Mouse (Mus musculus): Measurements from ENCODE around the gene Zfp322a. TPM values are rescaled to one million over a fixed set of nuclear protein-coding genes. Genes with fewer than 3 reads are reported as not detected.
"Not testable (repeated sequence)": the region's sequence is repeated elsewhere in the genome, so short reads cannot be mapped to it uniquely, and the experiment has no call there.

Zfp322a gene
- total and polyA plus RNA-seq, 3 experiments = 1.5 to 15.8 (median 14.8) TPM

- no peaks in the 10 kb centered on the region for H3K27me3 ChIP-seq (ENCODE audit: control insufficient read depth, insufficient read depth, low read length)
- DNase-seq = no peak
- no peaks in the 10 kb centered on the region; the same call in 1 of the 2 replicates for H3K4me1 ChIP-seq (ENCODE audit: control insufficient read depth, insufficient read depth, low read length)
- H3K4me3 ChIP-seq = no peak overlapping the region
- peaks cover 23% of the 10 kb centered on the region for H3K36me3 ChIP-seq (ENCODE audit: control insufficient read depth, insufficient read depth, low read length)
- no peak for TF ChIP-seq CTCF (IDR thresholded peaks at IDR 0.05)
- TF ChIP-seq POLR2A (IDR thresholded peaks at IDR 0.05; ENCODE audit: insufficient read depth, low read depth, low read length) = no peak
- no peak for TF ChIP-seq EP300 (IDR thresholded peaks at IDR 0.05; ENCODE audit: insufficient read depth, low read depth, low read length)
- no peak overlapping the region for H3K9ac ChIP-seq (ENCODE audit: low read depth, low read length)
- H3K79me2 ChIP-seq (replicated peaks; ENCODE audit: control insufficient read depth, insufficient read depth, low read length) = peaks cover 1% of the 10 kb centered on the region; the same call in 1 of the 2 replicates
- WGBS = 86% methylated on average over 4 of the region's 4 CpGs
- intact Hi-C loops (cut with DNase I) = loop anchor here (10.0 kb wide), 2 partner anchors 403 to 1417 kb away; partner anchors contain the start of genes Hist1h1a, Hist1h3a, Hist1h4a and Trim38
- H3K27ac ChIP-seq = no peak overlapping the region
Measured at GRCm38 (mm10) chr13:23361536-23361935, 7.5 kb downstream of the Zfp322a start.

- H3K27ac ChIP-seq; H3K4me3 ChIP-seq; H3K4me1 ChIP-seq (ENCODE audit: control insufficient read depth, insufficient read depth, low read length); intact Hi-C loops (cut with DNase I); H3K27me3 ChIP-seq (ENCODE audit: control insufficient read depth, insufficient read depth, low read length); H3K79me2 ChIP-seq (replicated peaks; ENCODE audit: control insufficient read depth, insufficient read depth, low read length); H3K9ac ChIP-seq (ENCODE audit: low read depth, low read length); DNase-seq: not testable (repeated sequence)
- H3K36me3 ChIP-seq (ENCODE audit: control insufficient read depth, insufficient read depth, low read length) = peaks cover 14% of the 10 kb centered on the region
- 87% methylated on average over 5 of the region's 5 CpGs for WGBS
Measured at GRCm38 (mm10) chr13:23354541-23354940, 14.5 kb downstream of the Zfp322a start.

GRCm38 (mm10) chr13:23317305-23317889, 51.6 kb downstream of the Zfp322a start:
- intact Hi-C loops (cut with DNase I) = no loop called here
- Histone ChIP-seq H3K36me3 (ENCODE audit: control insufficient read depth, insufficient read depth, low read length) (no peaks in the 10 kb centered on the region), H3K27me3 (ENCODE audit: control insufficient read depth, insufficient read depth, low read length) (peaks cover 8% of the 10 kb centered on the region; the same call in 1 of the 2 replicates), H3K4me3 (no peak overlapping the region), H3K27ac (no peak overlapping the region), H3K9ac (ENCODE audit: low read depth, low read length) (no peak overlapping the region), H3K4me1 (ENCODE audit: control insufficient read depth, insufficient read depth, low read length) (no peaks in the 10 kb centered on the region), H3K79me2 (replicated peaks; ENCODE audit: control insufficient read depth, insufficient read depth, low read length) (no peaks in the 10 kb centered on the region)
- WGBS = 11% methylated on average over 18 of the region's 18 CpGs
- no peak for DNase-seq
- TF ChIP-seq POLR2A (IDR thresholded peaks at IDR 0.05; ENCODE audit: insufficient read depth, low read depth, low read length) (no peak), EP300 (IDR thresholded peaks at IDR 0.05; ENCODE audit: insufficient read depth, low read depth, low read length) (no peak), CTCF (IDR thresholded peaks at IDR 0.05) (no peak)

GRCm38 (mm10) chr13:23312909-23313669, 55.9 kb downstream of the Zfp322a start:
- no peak overlapping the region for H3K4me3 ChIP-seq
- no peak for TF ChIP-seq CTCF (IDR thresholded peaks at IDR 0.05)
- no peak for TF ChIP-seq EP300 (IDR thresholded peaks at IDR 0.05; ENCODE audit: insufficient read depth, low read depth, low read length)
- no peak for TF ChIP-seq POLR2A (IDR thresholded peaks at IDR 0.05; ENCODE audit: insufficient read depth, low read depth, low read length)
- H3K9ac ChIP-seq (ENCODE audit: low read depth, low read length) = no peak overlapping the region
- H3K27me3 ChIP-seq (ENCODE audit: control insufficient read depth, insufficient read depth, low read length) = peaks cover 19% of the 10 kb centered on the region
- no peaks in the 10 kb centered on the region for H3K36me3 ChIP-seq (ENCODE audit: control insufficient read depth, insufficient read depth, low read length)
- no peak overlapping the region for H3K27ac ChIP-seq
- no peak for DNase-seq
- intact Hi-C loops (cut with DNase I) = no loop called here
- WGBS = 2% methylated on average over 42 of the region's 42 CpGs
- H3K4me1 ChIP-seq (ENCODE audit: control insufficient read depth, insufficient read depth, low read length) = no peaks in the 10 kb centered on the region; the same call in 1 of the 2 replicates
- no peaks in the 10 kb centered on the region for H3K79me2 ChIP-seq (replicated peaks; ENCODE audit: control insufficient read depth, insufficient read depth, low read length)

GRCm38 (mm10) chr13:23310036-23310435, 59.0 kb downstream of the Zfp322a start:
- Histone ChIP-seq H3K9ac (ENCODE audit: low read depth, low read length) (no peak overlapping the region), H3K36me3 (ENCODE audit: control insufficient read depth, insufficient read depth, low read length) (no peaks in the 10 kb centered on the region), H3K27ac (no peak overlapping the region), H3K4me3 (no peak overlapping the region), H3K79me2 (replicated peaks; ENCODE audit: control insufficient read depth, insufficient read depth, low read length) (no peaks in the 10 kb centered on the region), H3K4me1 (ENCODE audit: control insufficient read depth, insufficient read depth, low read length) (no peaks in the 10 kb centered on the region; the same call in 1 of the 2 replicates), H3K27me3 (ENCODE audit: control insufficient read depth, insufficient read depth, low read length) (peaks cover 26% of the 10 kb centered on the region)
- WGBS = 14% methylated on average over 11 of the region's 11 CpGs
- intact Hi-C loops (cut with DNase I) = no loop called here
- no peak for DNase-seq
- no peak for TF ChIP-seq POLR2A (IDR thresholded peaks at IDR 0.05; ENCODE audit: insufficient read depth, low read depth, low read length)

GRCm38 (mm10) chr13:23309495-23310011, 59.5 kb downstream of the Zfp322a start:
- no peak overlapping the region for H3K4me3 ChIP-seq
- WGBS = 3% methylated on average over 28 of the region's 28 CpGs

GRCm38 (mm10) chr13:23308639-23309307, 60.2 kb downstream of the Zfp322a start:
- H3K9ac ChIP-seq (ENCODE audit: low read depth, low read length); H3K27ac ChIP-seq; H3K36me3 ChIP-seq (ENCODE audit: control insufficient read depth, insufficient read depth, low read length); H3K4me1 ChIP-seq (ENCODE audit: control insufficient read depth, insufficient read depth, low read length); DNase-seq; intact Hi-C loops (cut with DNase I); H3K4me3 ChIP-seq; H3K79me2 ChIP-seq (replicated peaks; ENCODE audit: control insufficient read depth, insufficient read depth, low read length): not testable (repeated sequence)
- 10% methylated on average over 18 of the region's 18 CpGs for WGBS
- H3K27me3 ChIP-seq (ENCODE audit: control insufficient read depth, insufficient read depth, low read length) = peaks cover 25% of the 10 kb centered on the region

More at GRCm38 (mm10) chr13:23309495-23310011, 59.5 kb downstream of the Zfp322a start:
- Histone ChIP-seq H3K9ac (ENCODE audit: low read depth, low read length) (no peak overlapping the region), H3K4me1 (ENCODE audit: control insufficient read depth, insufficient read depth, low read length) (no peaks in the 10 kb centered on the region; the same call in 1 of the 2 replicates), H3K27me3 (ENCODE audit: control insufficient read depth, insufficient read depth, low read length) (peaks cover 26% of the 10 kb centered on the region), H3K79me2 (replicated peaks; ENCODE audit: control insufficient read depth, insufficient read depth, low read length) (no peaks in the 10 kb centered on the region), H3K27ac (no peak overlapping the region), H3K36me3 (ENCODE audit: control insufficient read depth, insufficient read depth, low read length) (no peaks in the 10 kb centered on the region)
- DNase-seq = peak in 1 of 2 experiments; percentile 20
- TF ChIP-seq EP300 (IDR thresholded peaks at IDR 0.05; ENCODE audit: insufficient read depth, low read depth, low read length) (no peak), POLR2A (IDR thresholded peaks at IDR 0.05; ENCODE audit: insufficient read depth, low read depth, low read length) (no peak), CTCF (IDR thresholded peaks at IDR 0.05) (no peak)
- intact Hi-C loops (cut with DNase I) = no loop called here
